ENCODE assay signal across 40 mouse cellular contexts in the genomic region with DNA sequence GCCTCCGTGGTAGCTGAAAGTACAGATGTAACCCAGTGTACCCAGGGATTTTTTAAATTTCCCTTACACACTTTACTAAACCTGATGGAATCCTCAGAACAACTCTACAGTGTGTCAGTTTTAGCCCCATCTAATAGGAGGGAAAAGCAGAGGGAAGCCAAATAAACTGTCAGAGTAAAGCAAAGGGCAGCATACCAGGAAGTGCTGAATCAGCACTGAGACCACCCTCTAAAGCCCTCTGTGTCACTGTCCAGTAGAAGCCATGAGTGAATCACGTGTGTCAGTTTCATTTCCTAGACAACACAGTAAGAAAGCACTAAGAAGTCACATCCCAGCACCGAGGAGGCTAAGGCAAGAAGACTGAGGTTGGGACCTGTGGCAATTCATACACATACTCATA. TPM values are rescaled to one million over a fixed set of nuclear protein-coding genes. Genes with fewer than 3 reads are reported as not detected.
"Had no signal": no experiment of that assay in that cellular context is flagged by ENCODE, and none has a peak within 500 bp of the region (broad histone marks: within the 10 kb centered on the region; RNA-seq: fewer than 3 reads in every experiment).

No protein-coding gene starts in this region.

- ATAC-seq: hindbrain, embryonic 16.5 days; hindbrain, postnatal 0 days; inflammation-experienced regulatory T-cells, adult 6 months; intestine, embryonic 15.5 days; intestine, embryonic 16.5 days; intestine, postnatal 0 days had no signal

- H3K4me2 ChIP-seq: heart, embryonic 11.5 days; heart, embryonic 12.5 days; heart, embryonic 13.5 days; heart, embryonic 15.5 days; hindbrain, embryonic 12.5 days; hindbrain, embryonic 13.5 days; hindbrain, embryonic 14.5 days; hindbrain, embryonic 15.5 days; intestine, embryonic 15.5 days; kidney, embryonic 15.5 days had no signal

- H3K9me3 ChIP-seq: heart, embryonic 10.5 days; heart, embryonic 12.5 days; heart, embryonic 13.5 days; heart, embryonic 15.5 days; hindbrain, embryonic 10.5 days; hindbrain, embryonic 12.5 days; hindbrain, embryonic 13.5 days; hindbrain, embryonic 15.5 days; intestine, embryonic 15.5 days; kidney, embryonic 15.5 days had no signal

- DNase-seq: heart, postnatal 10 days; heart, postnatal 14 days; heart, postnatal 36 days; heart, postnatal 4 days; kidney, adult 11 months; kidney, adult 18-20 months; kidney, adult 2 months; kidney, adult 8-10 months; kidney, adult 9 months; kidney, postnatal 10 days; kidney, postnatal 14 days; kidney, postnatal 25 days; kidney, postnatal 36 days; kidney, postnatal 4 days; layer of hippocampus, postnatal 36 days had no signal

- H3K27ac ChIP-seq: heart, embryonic 10.5 days; heart, embryonic 13.5 days; heart, embryonic 15.5 days; hindbrain, embryonic 10.5 days; hindbrain, embryonic 12.5 days; hindbrain, embryonic 13.5 days; hindbrain, embryonic 14.5 days; hindbrain, embryonic 15.5 days; hindbrain, postnatal 0 days; intestine, embryonic 15.5 days; kidney, embryonic 15.5 days; kidney, postnatal 0 days; layer of hippocampus, adult 2 months had no signal

- H3K4me1 ChIP-seq: heart, embryonic 10.5 days; heart, embryonic 15.5 days; hindbrain, embryonic 10.5 days; hindbrain, embryonic 12.5 days; hindbrain, embryonic 13.5 days; hindbrain, embryonic 15.5 days; intestine, embryonic 15.5 days had no signal

- H3K4me3 ChIP-seq: heart, embryonic 10.5 days; heart, embryonic 12.5 days; heart, embryonic 13.5 days; heart, embryonic 15.5 days; hindbrain, embryonic 10.5 days; hindbrain, embryonic 12.5 days; hindbrain, embryonic 13.5 days; hindbrain, embryonic 15.5 days; intestine, embryonic 15.5 days; kidney, embryonic 15.5 days; layer of hippocampus, adult 2 months had no signal

- H3K9ac ChIP-seq: heart, embryonic 12.5 days; heart, embryonic 13.5 days; heart, embryonic 15.5 days; hindbrain, embryonic 12.5 days; hindbrain, embryonic 13.5 days; hindbrain, embryonic 14.5 days; hindbrain, embryonic 15.5 days; intestine, embryonic 15.5 days; kidney, embryonic 15.5 days had no signal

- H3K27me3 ChIP-seq: heart, embryonic 12.5 days; heart, embryonic 13.5 days; heart, embryonic 15.5 days; hindbrain, embryonic 12.5 days; hindbrain, embryonic 13.5 days; hindbrain, embryonic 15.5 days; intestine, embryonic 15.5 days; kidney, embryonic 15.5 days had no signal

RNA-seq across cellular contexts. Expression of a gene that starts 41.2 kb away (rescaled TPM):
- total RNA-seq: heart, adult 8-10 months; heart, postnatal 36 days; hematopoietic stem cell, adult 5-6 weeks had no signal
- polyA plus RNA-seq: heart, embryonic 11.5 days; heart, embryonic 14.5 days; heart, postnatal 0 days; hindbrain, embryonic 11.5 days; inflammation-experienced regulatory T-cells, adult 6 months; kidney, embryonic 14.5 days had no signal
